Mouse (Mus musculus) NIH3T3 (cell line): Measurements from ENCODE around the gene Slco3a1.

ENCODE experiments used
- DNase-seq: peaks from one replicate; pipeline ENCODE4 v3.0.0-alpha.2; 2012; ENCODE audit warnings: low read depth

Slco3a1 gene

DNA sequence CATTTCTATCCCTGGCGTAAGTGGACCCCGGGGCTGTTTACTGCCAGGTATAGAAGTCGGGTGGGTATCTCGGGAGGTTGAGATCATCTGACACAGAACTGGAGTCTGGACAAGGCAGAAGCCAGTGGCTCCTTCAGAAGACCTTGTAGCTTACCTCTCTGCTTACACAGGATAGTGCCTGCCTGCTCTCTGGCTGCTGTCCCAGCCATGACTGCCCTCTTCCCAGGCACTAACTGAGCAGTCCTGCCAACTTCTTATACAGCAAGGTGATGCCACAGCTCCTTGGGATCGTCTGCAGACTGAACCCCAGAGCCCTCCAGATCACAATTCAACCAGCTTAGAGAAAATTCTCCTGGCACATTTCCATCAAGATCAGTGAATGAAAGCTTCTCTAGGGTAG is 26.4 kb downstream of the Slco3a1 start:
- no peak for DNase-seq

DNA sequence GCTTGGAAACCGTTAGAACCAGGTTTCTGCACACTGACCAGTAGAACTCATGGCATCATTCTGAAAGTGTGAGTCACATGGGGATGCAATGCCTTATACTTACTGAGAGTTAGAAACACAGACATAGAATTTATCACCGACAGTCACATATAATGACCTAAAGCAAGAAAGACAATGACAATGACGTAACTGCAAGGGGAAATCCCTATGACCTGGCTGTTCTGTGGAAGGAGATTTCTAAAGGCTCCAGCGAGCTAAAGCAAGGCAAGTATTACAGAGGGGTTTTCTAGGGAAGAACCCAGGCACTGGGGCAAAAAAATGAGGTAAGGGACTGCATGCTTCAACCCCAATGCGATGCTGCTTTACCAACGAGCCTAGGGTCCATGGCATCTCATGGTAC is 26.9 kb downstream of the Slco3a1 start:
- no peak for DNase-seq

DNA sequence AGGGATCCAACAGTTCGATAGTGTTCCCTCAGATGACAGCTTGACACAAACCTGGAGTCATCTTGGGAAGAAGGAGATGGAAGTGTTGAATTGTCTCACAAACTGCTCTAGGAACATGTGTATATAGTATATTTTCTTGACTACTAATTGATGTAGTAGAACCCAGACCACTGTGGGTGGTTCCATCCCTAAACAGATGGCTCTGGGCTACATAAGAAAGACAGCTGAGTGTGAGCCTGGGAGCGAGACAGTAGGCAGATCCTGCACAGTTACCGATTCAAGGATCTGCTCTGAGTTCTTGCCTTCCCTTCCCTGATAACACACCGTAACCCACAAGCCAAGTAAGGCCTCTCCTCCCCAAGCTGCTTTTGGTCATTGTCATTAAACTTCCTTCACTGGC is 28.6 kb downstream of the Slco3a1 start:
- no peak for DNase-seq

DNA sequence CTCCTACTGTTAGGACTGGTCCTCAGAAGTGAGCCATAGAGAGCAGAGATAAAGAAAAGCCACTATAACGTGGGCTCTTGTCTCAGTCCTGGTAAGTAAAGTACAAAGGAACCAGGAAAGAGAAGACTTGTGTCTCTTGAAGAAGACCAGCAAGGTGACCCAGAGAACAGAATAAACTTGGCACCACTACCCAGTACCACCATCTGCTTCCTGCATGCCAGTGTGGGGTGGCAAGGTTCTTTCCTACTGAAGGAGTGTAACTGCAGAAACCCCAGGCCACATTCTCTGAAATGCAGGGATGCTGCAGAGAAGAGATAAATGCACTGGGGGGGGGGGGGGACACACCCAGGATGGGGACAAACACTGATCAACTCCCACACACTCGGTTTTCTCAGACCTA is 29.0 kb downstream of the Slco3a1 start:
- no peak for DNase-seq

DNA sequence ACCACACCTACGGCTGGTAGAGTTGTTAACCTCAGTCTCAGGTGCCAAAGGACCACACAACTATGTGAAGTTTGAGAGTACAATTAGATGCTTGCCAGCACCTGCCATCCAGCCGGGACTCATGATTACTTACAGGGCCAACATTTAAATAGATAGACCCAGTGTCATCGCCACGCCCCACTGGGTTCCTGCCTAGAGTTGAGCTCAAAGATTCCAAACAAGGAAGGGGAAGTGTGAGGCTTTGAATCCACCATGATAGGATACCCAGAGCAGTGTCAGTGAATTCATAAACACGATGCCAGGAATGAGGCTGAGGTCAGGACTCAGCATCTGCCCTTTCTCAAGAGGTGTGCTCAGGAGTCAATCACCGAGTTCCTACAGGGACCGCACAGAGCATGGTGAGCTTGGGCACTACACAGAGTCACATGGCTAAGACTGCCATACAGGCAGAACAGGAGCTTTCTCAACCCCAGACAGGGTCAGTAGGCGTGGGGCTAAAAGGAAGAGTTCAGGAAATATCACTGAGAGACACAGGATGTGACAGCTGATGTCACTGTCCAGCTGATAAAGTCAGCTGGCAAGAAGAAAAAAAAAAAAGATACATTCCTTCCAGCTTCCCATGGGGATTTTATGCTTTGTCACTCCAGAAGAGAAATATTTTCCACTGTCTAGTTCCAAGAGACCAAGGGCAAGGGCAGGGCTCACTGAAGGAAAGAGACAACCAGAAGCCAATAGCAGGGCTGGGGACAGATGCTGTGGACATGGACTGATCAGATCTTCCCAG is 30.2 kb downstream of the Slco3a1 start:
- DNase-seq: no peak

DNA sequence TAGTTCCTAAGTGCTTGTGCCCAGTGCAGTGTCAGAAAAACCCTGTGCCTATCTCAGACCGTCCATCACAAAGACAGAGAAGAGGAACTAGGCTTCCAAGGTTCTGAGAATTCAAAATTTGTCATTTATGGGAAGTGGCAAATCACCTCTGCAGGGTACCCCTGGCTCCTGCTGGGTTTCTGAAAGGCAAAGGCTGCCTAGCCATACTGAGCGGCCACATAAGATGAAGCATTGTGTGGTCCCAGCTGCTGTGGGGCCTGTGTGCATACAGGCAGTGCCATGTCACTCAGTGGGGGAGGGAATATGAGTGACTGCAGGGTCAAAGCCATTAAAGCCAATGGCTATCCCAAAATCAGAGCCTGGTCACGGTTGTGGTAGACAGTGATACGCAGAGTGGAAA is 31.5 kb downstream of the Slco3a1 start:
- no peak for DNase-seq

DNA sequence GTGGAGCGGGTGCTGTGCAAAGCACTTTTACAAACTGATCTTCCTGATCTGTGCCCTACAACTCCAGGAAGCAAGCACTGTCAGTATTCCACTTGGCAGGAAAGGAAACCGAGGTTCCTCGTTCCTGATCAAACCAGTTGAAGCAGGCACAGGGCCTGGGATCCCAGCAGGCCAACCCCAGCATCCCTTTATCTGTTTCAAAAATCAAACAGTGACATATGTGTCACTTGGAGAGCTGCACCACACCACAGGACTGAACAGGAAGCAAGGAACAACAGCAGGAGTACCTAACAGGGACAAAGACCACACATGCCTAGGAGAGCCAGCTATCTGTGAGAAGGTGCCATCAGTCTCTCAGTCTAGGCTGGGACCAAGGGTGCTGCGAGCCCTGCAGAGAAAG is 32.3 kb downstream of the Slco3a1 start:
- DNase-seq: no peak

DNA sequence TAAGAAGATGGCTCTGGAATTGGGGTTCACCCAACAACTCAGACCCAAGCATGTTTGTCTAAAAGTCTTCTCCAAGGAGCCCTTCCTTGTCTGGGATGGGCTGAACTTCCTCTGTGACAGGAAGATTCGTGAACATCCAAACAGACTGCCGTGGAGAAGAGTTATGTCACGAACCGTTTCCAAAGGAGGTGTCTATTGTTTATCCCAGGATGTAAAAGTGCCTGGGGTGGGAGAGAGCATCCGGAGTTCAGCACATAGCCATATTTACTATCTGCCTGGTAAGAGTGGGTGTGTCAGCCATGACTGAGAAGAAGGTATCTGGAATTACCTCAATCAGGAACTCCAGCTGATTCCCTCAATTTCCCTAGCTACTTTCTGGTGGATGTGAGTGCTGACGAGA is 35.2 kb downstream of the Slco3a1 start:
- no peak for DNase-seq

DNA sequence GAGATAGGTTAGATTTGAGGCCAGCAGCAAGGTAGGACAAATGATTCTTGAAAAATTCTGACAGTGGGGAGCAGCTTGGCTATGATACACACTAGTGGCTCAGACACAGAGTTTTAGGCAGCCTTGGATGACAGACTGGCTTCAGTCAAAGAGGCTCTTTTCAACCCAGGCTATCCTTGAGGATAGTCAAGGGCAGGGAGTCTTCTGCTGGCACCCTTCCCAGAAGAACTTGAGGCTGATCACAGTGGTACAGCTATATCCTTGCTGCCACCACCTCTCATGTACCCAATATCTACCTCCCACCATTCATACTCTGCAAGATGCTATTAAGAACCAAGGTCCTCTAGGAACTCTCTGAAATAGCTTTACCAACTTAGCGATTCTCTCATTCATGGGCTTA is 35.8 kb downstream of the Slco3a1 start:
- DNase-seq: no peak

DNA sequence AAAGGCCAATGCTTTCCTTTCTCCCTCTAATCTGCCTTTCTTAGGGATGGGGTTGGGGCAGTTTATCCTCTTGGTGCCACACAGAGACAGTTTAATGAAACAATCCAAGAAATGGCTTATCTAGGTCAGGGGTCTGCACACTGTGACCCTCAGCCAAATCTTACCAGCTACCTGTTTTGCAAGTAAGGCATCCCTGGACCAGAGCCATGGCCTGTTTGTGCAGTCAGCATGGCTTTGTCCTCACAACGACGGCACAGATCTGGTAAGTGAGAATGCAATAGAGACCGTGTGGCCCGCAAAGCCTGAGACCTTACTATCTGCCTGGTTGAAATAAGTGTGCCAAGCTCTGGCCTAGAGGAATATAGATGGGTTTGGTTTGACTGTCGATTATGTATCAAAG is 36.3 kb downstream of the Slco3a1 start:
- no peak for DNase-seq

DNA sequence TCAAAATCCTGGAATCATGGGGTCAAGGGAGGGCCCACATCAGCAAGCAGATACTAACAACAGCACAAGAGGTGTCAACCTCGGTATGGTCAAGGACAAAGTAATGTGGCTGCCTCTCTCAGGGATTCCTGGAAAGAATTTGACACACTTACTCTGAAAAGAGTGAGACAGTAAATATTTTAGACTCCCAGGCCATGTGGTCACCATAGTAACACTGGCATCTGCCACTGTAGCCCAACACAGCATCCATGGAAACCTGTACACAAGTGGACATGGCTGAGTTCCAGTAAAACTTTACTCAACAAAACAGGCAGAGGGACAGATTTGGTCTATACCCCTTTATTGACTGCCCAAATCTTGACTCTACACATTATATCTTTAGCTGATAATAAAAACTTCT is 43.9 kb downstream of the Slco3a1 start:
- peak; percentile 47 for DNase-seq

DNA sequence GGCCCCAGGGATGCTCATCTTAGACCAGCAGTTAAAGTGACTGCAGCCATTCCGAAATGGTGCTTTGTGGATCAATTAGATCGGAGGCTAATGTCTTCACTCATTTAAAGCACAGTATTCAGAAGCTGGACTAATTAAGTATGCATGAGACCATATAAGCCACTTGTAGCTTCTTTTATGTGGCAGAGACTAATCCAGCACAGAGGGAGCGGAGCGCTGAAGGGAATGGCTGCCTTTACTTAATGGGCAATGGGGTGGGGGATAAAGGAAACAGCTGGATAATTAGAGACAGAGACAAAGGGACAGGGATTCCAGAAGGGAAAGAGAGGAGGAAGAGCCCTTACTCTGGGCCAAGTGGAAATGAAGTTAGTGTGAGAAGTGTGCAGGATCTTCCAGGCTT is 46.4 kb downstream of the Slco3a1 start:
- DNase-seq: no peak

DNA sequence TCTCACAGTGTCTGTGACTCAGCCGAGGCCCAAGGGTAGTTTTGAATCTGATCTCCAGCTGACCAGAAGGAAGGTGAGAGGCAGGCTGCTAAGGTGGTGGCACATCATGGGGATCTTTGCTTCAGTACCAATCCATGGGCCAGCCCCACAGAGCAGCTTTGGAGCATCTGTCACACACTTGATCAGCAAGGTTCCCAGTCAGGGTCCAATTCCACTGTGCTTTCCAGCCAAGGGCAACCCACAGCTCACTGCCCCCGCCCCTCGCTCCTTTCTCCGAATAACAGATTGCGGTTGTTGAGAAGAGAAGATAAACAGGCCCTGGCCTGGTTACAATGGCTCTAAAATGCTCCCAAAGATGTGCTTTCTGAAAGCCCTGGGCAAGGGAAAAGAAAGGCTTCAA is 47.7 kb downstream of the Slco3a1 start:
- DNase-seq: no peak

DNA sequence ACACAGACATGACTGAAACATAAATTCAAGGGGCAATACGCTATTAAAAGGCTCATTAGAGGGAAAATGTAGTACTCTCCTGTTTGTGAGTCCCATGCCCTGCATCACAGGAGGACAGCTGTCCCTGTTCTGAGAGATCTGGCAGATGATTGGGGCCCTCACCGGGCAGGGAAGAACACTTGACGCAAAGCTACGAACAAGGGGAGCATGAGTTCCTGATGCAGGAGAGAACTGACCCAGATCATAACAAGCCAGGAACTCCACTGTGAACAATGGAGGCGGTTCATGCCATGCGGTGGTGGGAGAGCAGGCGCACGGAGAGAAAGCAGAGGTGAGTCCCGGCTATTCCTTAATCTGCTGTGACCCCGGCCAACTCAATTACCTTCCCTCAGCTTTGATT is 48.9 kb downstream of the Slco3a1 start:
- no peak for DNase-seq

DNA sequence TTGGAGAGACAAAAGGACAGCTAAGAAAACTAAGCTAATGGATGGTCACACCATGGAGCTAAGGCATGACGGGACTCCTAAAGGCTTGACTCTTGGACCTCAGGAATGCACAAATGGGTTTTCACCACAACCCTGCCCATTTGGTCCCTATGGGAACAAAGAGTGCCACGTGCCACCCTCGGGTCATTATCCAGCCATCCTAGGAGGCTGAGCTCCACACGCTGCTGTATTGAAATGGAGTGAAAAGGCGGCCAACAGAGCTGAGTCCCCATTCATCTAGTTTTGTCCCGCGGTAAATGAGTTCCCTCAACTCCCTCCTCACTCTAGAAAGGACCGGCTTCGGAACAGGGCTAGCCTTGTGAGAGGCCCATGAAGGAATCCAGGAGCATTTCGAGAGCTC is 53.4 kb downstream of the Slco3a1 start:
- DNase-seq: no peak

DNA sequence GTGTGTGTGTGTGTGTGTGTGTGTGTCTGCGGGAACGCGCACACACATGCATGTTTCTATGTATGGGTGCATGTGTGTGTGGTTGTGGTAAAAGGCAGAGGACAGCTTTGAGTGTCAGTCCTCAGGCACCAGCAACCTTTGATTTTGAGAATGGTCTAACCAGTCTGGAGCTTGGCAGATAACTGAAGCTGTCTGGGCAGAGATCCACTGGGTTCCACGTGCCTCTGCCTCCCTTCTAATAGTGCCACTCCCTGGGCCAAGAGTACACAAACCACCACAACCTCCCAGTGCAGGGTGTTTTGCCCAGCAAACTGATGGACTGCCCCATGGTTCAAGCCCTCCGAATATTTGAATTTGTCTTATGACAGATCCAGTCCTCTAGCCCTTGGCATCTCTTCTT is 55.1 kb downstream of the Slco3a1 start:
- no peak for DNase-seq

DNA sequence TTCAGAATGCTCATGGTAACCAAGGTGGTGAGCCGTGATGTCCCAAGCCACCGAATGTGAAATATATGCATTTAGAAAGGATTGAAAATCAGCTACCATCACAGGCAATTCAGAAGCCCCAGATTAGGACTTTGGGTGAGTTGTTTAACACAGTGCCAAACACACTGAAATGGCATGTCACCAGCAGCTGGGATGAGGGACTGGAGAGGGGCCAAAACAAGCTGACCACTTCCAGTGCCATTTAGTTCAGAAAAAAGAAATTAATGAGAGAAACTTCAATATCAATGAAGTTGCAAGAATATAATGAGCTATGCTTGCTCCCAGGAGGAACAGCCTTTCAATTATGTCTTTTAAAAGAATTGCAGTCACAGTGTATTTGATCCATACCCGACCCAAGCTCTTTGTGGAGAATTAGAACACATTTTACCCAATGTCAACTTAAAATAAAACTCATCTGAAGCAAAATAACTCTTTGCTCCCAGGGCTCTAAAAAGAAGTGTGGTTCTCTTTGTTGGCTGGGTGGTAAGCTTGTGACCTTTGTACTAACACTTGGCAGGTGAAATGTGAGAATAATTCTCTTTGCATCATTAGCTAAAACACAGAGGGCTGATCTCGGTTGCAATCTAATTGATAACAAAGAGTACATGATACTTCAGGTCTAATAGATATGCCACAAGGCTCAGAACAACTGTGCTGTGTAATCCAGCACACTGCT is 56.2 kb downstream of the Slco3a1 start:
- DNase-seq: no peak

DNA sequence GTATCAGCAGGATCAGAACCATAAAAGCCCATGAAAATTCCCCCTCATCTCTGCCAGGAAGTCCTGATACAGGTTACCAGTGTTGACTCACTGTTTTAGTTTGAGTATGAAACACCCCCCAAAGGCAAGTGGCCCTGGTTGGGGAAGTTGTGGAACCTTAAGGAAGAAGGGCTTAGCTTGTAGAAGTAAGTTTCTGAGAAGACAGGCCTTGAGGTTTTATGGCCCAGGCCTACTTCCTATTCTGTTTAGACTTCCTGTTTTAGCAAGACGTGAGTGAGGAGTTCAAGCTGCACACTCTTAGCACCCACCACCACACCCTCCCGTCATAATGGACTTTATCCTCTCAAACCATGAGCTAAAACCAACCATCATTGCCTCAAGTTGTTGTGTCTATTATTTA is 57.4 kb downstream of the Slco3a1 start:
- peak; percentile 10 for DNase-seq

DNA sequence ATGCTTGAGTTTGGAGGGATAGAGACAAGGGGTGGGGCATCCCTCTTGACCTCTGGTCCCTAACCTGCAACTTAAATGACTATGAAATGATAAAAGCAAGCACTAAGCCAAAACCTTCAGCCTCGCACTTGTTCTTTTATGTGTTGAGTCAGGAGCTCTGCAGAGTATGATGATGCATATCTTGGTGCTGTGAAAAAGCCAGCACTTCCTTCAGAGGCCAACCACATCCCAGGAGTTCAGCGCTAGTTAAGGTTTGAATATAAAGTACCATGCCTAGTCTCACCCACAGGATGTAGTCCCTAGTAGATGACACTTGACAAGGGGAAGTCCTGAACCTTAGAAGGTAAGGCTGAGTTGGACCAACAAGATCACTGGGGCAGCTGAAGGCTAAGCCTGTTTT is 59.1 kb downstream of the Slco3a1 start:
- DNase-seq: no peak

DNA sequence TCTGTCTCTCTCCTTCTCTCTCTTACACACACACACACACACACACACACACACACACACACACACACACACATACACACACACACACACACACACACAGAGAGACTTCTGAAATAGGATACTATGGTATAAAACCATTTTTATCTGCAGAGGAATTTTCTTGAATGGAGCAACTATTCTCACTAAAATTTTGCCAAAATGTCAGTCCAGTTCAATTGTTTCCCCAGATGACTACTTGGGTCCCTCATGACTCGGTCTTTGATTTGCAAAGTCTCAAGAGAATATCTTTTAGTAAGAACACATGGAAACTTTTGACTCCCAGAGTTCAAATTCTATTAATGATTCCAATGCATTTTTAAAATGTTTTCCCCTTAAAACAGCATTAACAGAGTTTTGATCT is 60.8 kb downstream of the Slco3a1 start:
- DNase-seq: peak; percentile 40

DNA sequence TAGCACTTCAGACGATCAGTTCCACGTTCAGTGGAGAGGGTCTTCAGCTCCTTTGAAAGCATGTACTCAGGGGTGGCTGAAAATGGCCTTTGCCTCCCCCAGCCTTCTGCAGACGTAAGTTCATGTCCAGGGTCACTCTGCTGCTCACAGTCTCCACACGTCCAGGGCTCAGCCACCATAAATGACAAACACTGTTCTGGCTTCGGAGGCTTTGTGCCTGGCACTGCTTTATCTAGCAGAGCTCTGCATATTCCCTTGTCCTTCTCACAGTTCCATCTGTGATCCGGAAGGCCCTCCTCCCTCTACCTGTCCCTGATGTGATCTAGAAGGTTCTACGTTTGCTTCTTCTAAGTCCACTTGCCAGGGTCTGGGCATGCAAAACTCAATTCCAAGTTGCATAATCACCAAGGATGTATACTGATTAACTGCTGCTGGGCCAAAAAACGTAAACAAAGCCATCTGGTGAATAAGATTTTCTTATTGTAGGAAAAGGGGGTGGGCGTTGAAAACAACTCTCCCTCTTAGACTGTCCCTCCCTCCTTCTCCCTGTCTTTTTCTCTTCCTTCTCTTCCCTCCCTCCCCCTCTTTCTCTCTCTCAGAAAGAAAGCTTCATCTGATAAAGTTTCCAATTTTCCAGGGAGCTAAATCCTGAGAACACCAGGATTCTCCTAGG is 62.8 kb downstream of the Slco3a1 start:
- DNase-seq: peak; percentile 34

DNA sequence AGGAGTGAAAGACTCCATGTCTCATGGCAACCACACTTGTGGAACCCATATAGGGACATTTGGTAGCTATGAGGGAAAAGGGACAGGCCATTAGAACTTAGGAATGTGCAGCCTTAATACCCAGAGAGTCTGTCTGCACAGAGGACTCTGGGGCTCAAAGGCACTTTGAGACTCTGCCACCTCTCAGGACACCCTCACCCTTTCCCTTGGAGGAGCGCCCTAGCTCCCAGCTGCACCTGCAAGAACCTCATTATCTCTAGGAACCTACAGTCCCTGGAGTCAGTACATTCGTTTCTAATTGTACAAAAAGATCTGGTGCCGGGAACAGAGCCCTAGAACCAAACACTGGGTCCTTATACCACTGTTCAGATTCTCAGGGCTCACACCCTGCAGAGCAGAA is 66.4 kb downstream of the Slco3a1 start:
- no peak for DNase-seq

DNA sequence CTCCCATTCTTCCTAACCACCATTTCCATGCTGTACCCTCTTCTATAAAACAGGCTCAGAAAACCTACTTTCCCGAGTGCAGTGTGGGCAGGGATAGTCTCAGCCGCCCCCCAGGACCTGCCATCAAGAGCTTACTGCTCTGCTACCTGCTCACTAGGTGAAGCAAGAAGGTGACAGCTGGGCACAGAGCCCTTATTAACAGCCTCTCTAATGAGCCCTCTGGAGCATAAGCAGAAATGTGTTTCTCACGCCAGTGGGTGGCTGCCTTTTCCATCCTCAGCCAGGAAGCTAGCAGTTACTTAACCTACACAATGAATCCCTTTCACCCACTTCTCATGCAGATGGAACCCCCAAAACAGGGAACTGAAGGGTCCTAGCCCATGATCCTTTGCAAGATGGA is 66.9 kb downstream of the Slco3a1 start:
- no peak for DNase-seq
